Mouse (Mus musculus) retina, adult 2 months (tissue): ENCODE measurements around the gene Scn2a.
"Not testable (repeated sequence)": the region's sequence is repeated elsewhere in the genome, so short reads cannot be mapped to it uniquely, and the experiment has no call there.

Experiments
- DNase-seq: peaks from one replicate; pipeline ENCODE4 v3.0.0-alpha.2; 2012; ENCODE audit warnings: low read depth, low spot score

Scn2a gene

DNA sequence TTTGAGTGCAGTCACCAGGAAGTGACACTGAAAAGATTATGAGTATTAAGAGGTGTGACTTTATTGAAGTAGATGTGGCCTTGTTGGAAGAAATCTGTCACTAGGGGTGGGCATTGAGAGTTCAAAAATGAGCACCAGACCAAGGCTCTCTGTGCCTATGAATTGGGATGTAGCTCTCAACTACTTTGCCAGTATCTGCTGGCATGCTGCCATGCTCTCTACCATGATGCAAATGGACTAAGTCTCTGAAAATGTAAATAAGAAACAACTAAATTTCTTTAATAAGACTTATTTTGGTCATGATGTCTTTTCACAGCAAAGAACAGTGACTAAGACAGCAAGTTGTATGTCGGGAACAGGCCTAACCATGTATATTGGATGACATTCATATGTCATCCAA lies 79.7 kb downstream of the Scn2a start:
- no peak for DNase-seq

GRCm38 (mm10) chr2:65701175-65701574 lies 80.6 kb downstream of the Scn2a start:
- DNase-seq: no peak

GRCm38 (mm10) chr2:65722219-65722800 lies 101.7 kb downstream of the Scn2a start:
- DNase-seq: no peak

GRCm38 (mm10) chr2:65745400-65745799 lies 124.8 kb downstream of the Scn2a start:
- no peak for DNase-seq

GRCm38 (mm10) chr2:65782442-65782841 lies 161.9 kb downstream of the Scn2a start:
- DNase-seq: no peak

DNA sequence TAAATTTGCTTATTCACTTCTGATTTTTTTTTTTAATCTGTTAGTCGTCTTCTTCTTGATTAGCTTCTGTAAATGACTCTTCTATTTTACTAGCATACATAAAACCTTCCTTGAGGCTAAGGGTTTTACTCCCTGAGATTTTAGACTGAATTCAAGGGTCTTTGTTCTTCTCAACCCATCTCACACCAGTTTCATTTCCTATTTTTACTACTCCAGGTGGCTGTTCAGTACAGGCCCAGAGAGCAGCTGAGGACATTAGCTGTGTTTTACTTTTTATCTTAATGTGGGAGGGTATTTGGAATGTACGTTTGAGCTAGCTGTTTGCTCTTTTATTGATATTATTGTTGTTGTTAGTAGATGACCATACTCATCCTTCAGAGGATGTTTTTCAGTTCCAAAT lies 162.8 kb downstream of the Scn2a start:
- no peak for DNase-seq

- peak; percentile 16 for DNase-seq
Measured at GRCm38 (mm10) chr2:65792516-65792915, 171.9 kb downstream of the Scn2a start.

- no peak for DNase-seq
Measured at GRCm38 (mm10) chr2:65793593-65793992, 173.0 kb downstream of the Scn2a start.

DNA sequence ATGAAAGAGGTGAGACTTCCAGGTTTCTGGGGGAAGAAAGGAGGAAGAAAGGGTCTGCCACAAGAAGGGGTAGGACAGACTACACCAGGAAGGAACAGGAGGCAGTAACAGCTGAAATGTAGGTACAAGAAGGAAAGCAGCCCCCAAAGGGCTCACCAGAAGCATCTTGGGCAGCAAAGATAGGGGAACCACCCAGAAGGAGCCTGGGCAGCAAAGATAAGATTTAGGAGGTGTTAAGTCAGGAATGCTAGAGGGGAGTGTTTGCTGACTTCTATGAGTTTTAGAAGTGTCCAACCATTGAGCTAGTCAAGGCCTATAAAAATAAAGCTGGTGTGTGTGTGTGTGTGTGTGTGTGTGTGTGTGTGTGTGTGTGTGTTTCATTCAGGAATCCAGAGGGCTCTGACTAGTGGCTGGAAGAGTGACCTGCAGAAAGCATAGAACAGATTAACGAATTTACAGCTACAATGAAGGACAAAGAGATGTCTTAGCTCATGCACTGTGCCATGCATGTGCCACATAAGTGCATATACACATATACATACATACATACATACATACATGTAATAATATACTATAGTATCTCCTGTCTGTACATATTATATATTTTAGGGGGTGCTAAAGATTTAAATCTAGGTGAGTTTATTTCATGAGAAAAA lies 180.6 kb downstream of the Scn2a start:
- no peak for DNase-seq

DNA sequence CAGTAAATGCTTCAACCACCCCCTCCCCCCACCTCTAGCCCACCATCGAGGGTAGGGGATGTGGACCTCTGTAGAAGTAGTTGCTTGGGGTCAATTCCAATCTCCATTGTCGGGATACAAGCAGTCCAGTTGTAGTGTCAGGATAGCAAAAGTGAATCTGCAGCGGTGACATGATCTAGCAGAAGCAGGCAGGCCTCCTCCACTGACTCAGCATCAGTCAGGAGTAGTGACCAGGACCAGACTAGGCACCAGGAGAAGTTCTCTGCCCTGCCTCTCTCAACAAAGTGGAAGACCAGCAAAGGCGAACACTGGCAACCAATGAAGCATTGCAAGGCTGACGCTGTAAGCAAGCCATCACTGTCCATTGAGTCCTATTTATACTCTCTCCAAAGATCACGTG lies 186.0 kb downstream of the Scn2a start:
- no peak for DNase-seq

DNA sequence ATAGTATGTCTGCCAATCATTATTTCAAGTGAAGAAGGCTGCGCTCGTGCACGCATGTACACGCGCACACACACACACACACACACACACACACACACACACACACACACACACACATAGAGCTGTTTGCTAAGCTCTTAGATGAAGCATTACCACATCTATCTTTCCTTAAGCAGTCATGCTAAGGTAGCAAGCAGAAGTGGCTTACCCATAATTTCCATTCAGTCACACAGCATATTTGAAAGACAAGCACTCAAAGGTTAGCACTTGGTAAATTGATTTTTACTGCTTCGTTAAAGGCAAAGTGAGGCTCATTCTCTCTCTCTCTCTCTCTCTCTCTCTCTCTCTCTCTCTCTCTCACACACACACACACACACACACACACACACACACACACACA lies 190.6 kb downstream of the Scn2a start:
- not testable (repeated sequence) for DNase-seq
